Mouse (Mus musculus): ENCODE data around the gene Olfr745. TPM values are rescaled to one million over a fixed set of nuclear protein-coding genes. Genes with fewer than 3 reads are reported as not detected.

Gene Olfr745
- not detected for total RNA-seq (2021)

GRCm38 (mm10) chr14:50639088-50639487 lies at the start of gene Olfr745:
Olfr745 (plus strand) TSS chr14:50639388.
- no peak for DNase-seq

GRCm38 (mm10) chr14:50614579-50614978 lies 24.6 kb upstream of the Olfr745 start, which contains the start of gene Olfr744:
Olfr744 (plus strand) TSS chr14:50614879.
- DNase-seq = no peak

- no peak for DNase-seq
Measured at GRCm38 (mm10) chr14:50646783-50647182, 7.6 kb downstream of the Olfr745 start, which contains the start of gene Olfr746. Olfr746 (plus strand) TSS chr14:50647083.

GRCm38 (mm10) chr14:50693106-50693505 lies 53.9 kb downstream of the Olfr745 start, which contains the start of gene Olfr747:
Olfr747 (minus strand) TSS chr14:50693206.
- DNase-seq = no peak

Other genes starting within 250 kb of the Olfr745 start
- gene Olfr738, start 231.8 kb upstream of the Olfr745 start, total RNA-seq (2021) = not detected
- gene Olfr739, start 220.8 kb upstream of the Olfr745 start, total RNA-seq (2021) = not detected
- gene Olfr740, start 193.8 kb upstream of the Olfr745 start, total RNA-seq (2021) = not detected
- gene Olfr741, start 166.7 kb upstream of the Olfr745 start, total RNA-seq (2021) = not detected
- gene Olfr742, start 135.8 kb upstream of the Olfr745 start, total RNA-seq (2021) = not detected
- not detected for gene Olfr743, start 117.5 kb upstream of the Olfr745 start, total RNA-seq (2021)
- not detected for gene Olfr744, start 24.5 kb upstream of the Olfr745 start, total RNA-seq (2021)
- not detected for gene Olfr746, start 7.7 kb downstream of the Olfr745 start, total RNA-seq (2021)
- gene Olfr747, start 53.8 kb downstream of the Olfr745 start, total RNA-seq (2021) = not detected
- gene Olfr748, start 68.0 kb downstream of the Olfr745 start, total RNA-seq (2021) = not detected
- gene Olfr749, start 105.7 kb downstream of the Olfr745 start, total RNA-seq (2021) = not detected
- 10 to 100 TPM; 63.5 to 65.5 TPM for gene Ttc5, start 146.1 kb downstream of the Olfr745 start, total RNA-seq (2021)
- not detected for gene Ccnb1ip1, start 168.3 kb downstream of the Olfr745 start, total RNA-seq (2021)
- gene Parp2, start 168.5 kb downstream of the Olfr745 start, total RNA-seq (2021) = 10 to 100 TPM; 25.3 to 31.1 TPM
- gene Tep1, start 231.2 kb downstream of the Olfr745 start, total RNA-seq (2021) = 1 to 10 TPM; 2.0 to 4.6 TPM

Measured in layer of hippocampus, postnatal 36 days (tissue).